Mouse (Mus musculus): ENCODE measurements around the gene Olfr1423.
"Not testable (repeated sequence)": the region's sequence is repeated elsewhere in the genome, so short reads cannot be mapped to it uniquely, and the experiment has no call there.

The Olfr1423 gene

DNA sequence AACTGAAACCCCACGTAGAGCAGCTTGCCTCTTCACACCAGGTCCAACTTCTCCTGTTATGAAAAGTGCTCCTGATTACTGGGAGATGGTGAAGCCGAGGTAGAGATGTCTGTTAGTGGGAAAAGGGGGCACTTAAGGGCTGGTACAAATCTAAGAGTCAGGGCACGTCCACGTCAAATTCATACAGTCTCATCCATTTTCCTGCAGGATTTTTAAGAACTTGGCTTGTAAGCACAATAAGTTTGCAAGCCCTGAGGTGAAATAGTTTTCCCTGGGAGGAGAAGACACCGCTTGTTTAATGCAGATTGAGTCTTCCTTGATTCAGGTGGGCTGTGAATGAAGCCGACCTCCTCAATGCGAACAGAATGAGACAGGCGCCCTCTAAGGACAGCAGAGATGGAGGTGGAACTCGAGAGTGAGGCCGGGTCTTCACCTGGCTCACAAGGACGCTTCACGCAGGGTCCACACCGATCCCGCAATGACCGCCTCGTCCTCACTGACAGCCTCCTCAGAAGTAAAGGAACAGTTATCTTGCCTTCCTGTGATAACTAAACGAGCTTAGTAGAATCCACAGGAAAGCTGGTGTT lies 34.7 kb downstream of the Olfr1423 start:
- peak; percentile 60 for DNase-seq

DNA sequence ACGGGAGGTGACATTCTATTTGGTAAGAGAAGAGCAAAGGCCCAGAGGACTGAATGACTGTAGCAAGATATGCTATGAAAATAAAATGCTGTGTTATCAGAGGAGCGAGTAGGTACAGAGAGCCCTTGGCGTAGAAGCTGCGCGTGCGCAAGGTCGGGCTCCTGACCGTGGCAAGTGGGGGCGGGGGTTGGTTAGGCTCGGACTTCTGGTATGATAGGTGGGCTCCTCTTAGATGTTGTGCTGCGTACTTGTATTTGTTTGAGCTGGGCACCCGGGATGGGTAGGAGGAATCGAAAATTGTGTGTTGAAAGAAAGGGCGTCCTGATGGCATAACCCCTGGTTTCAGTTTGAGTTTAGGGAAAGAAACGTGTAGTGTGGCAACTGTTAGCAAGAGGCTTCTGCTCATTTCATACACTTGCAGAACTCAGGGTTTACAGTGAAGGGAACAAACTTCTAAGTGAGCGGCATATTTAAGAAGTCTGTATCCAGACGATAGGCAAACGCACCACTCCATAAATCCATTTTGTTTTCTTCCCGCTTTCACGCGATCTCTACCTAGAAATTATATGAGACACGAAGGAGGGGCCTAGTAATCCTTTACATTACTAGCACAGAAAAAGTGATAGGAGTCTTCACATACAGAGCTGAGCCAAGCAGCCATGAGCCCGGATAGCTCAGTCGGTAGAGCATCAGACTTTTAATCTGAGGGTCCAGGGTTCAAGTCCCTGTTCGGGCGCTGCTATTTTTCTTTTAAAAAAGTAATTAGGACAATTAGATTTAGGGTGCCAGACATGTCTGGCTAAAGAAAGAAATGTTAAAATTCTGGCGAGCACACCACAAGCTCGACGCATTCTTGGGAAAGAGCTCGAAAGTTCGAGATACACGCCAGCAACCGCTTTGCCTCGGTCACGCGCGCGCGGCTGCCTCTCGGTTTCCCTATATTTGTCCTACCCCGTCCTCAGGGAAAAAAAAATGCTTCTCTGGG lies 35.4 kb downstream of the Olfr1423 start:
- peak; percentile 80 to 81 for DNase-seq

DNA sequence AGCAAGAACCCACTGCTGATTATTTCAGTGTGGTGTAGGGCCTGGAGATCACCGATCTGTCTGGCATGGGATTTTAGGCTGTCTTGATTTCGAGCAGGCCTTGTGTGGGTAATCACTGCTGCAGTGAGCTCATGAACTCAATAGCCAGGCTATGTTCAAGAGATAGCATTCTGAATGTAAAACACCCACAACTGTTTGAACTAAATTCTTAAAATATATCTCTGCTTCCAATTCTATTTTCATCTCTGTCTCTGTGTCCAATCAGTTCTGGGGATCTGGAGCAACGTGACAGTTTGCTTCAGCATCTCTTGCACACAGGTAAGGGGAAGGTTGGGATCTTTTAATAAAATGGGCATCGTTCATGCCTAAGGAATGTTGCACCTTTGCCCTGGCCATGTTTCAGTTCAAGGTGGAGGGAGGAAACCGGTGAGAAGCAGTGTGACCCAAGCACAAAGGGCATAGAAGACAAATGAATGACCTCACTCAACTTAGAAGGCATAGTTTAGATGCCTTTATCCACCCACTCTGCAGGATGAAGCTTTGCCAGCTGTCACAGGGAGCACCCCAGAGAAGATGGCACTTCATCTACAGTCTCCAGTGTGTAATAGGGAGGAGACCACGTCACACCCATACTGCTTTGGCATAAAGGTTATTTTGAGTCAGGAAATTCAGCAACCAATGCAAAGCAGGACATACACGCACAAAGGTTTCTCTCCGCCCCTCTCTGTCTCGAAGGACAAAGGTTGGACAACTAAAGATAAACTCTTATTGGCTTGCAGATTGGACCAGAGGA lies 36.7 kb downstream of the Olfr1423 start:
- no peak for DNase-seq

DNA sequence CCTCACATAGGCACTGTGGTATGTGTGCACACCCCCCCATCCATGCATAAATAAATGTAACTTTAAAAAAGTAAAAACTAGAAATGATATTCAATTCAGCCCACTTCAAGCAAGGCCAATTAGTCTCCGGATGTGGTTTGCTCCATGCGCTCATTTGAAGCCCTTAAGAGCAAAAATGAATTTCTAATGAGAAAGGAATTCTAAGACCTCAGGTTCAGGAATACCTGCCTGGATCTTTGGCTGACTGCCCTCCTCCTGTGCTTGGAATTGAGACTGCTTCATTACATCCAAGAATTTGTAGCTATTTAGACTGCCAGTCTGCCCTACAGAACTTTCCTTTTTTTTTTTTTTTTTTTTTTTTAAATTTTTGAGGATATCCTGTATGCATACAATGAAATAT lies 37.5 kb downstream of the Olfr1423 start:
- no peak for DNase-seq

DNA sequence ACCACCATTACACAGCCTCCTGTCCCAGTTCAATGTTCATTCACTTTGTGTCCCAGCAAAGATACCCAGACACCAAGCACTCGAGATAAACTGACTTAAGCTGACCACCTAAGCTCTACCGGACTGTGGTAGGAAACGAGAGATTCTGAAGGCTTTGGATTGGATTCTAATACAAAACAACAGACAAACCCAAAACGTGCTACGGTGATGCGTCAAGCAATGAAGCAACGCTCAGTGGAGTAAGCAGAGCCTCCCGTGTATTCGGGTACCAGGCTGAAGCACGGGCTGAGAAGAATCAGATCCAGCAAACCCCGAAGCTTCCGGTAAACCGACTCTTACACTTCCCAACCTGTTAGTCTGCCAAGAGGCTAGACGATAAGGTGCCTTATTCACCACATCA lies 38.3 kb downstream of the Olfr1423 start:
- DNase-seq: no peak

DNA sequence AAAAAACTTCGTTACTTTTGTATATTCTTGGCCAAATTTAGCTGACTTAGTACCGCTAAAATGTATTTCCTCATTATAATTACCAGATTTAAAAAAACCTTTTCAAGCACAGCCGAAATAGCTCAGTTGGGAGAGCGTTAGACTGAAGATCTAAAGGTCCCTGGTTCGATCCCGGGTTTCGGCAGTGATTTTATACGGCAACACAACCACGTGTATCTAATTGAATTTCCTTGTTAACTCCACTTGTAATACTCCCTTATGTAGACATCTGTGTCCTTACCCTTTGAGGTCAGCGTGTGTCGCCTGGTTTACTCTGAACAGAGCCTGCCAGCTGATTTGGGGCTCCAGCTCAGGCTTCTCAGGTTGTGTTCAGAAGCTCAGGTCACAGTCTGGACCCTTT lies 39.0 kb downstream of the Olfr1423 start:
- DNase-seq: peak; percentile 73 to 74

DNA sequence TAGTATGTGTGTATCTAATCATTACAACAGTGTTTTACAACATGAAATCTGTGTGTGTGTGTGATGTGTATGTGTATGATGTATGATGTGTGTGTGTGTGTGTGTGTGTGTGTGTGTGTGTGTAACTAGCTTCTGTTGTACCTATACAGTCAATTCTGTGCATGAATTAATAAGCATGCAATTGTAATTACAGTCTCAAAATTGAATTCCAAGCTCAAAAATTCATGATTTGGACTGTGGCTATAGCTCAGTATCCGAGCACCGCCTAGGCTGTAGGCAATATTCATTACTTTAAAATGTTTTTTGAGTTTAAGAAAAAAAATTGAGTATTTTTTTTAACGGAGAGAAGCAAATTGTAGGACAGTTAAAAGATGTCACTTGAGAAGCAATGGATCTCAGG lies 39.4 kb downstream of the Olfr1423 start:
- no peak for DNase-seq

DNA sequence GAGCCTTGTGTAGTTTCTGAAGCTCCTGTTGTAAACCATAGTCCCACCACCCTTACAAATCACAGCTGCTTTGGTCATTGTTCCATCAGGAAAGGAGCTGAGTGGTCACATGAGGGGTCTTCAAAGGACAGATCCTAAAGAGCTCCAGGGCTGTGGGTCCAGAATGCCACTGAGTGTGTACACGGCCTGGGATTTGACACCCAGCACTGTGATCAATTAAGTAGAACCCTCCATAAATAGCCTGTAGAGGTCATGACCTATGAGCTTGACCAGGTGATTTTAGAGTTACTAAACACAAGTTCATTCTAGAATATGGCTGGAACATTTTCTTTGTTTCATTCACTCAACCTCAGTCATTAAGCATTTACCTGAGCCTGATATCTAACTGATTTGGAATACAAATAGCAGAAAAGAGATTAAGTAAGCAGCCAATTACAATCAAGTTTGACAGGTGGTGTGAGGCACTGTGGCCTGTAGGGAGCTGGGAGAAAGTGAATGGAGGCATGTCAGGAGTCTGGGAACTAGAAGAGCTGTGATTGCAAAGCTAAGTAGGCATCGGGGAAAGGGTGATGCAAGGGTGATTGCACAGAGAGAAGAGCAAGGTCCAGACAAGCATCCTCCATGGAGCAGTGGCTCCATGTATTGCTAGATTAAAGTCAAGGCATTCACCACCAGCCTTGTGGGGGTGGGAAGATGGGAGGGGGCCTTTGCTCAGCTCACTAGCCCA lies 45.2 kb downstream of the Olfr1423 start:
- DNase-seq: no peak

DNA sequence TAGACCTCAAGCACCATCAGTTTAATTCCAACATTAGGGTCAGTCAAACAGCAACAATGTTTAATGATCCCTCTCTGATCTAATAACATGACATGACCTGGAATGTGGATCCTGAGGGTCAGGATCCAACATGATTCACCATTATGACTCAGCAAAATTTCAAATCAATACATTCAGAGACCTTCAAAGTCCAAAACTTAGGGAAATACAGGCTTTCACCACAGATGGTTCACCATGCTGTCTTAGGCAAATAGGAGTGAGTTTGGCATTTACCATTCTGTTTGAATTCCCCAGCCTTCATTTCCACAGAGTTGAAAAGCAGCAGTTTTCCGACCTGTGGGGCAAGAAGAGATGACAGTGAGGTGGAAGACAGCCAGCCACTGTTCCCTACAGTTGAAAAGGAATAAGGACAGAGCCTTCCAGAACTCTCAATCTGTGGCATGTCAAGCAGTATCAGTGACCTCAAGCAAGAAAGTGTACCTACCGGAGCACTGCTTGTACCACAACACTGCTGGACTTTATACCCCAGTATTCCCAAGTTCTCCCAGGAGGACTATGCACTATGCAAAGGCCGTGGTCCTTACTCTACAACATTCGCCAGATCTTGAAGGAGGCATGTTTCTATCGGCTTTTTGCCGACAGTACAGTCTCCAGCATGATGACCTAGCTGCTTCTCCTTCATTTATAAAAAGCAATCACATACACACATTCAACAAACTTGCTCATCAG lies 46.2 kb downstream of the Olfr1423 start:
- DNase-seq: no peak

DNA sequence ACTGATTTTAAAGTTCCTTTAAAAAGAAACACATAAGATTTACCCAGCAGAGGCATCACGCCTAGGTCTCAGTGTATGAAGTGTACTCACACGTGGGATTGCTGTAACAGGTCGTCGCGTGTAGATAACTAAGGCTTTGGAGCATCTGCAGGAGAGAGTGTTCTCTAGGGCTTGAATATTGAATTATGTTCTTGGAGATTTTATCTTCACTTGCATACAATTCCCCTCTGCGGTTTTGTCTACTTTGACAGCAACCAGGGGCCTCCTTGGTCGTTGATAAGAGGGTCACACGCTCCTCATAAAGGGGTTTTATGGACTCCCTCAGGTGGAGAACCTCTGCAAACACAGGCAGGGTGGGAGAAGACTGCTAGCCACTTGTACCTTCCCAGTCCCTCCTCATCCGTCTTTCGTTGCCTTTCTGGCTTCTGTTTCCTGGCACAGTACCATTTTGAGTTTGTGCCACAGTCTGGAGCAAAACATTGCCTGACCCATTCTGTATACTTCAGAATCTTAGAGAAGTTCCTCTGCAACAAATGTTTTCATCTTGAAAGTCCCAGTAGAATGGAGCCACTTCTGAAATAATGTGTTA lies 48.6 kb downstream of the Olfr1423 start:
- no peak for DNase-seq

DNA sequence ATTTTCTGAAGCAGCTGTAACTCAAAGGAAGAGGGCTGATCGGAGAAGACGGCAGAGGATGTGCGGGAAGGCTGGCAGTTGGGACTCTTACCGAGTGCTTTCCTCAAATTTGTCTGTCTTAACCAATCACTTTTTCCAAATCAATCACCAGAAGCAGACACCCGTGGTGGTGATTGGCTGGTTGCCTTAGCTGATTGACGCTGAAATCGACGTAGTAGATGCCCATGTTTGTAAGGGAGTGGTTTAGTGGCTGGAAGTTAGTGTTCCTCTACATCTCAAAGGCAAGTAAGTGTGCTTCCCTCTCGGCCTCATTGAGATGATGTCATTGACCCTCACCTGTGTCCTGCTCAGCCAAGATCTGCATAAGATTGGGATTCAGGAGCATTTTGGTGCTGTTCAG lies 49.1 kb downstream of the Olfr1423 start:
- DNase-seq: no peak

DNA sequence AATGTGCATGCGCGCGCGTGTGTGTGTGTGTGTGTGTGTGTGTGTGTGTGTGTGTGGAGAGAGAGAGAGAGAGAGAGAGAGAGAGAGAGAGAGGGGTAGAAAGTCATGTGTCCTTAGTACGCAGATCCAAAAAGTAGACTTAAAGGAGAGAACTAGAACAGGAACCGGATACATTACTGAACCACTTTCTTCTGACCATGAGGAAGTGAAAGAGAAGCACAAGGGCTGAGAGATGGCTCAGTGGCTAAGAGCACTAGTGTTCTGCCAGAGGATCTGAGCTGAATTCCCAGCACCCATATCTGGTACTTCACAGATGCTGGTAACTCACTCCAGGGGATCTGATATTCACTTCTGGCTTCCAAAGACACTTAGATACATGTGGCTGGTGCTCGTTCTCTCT lies 51.8 kb downstream of the Olfr1423 start:
- no peak for DNase-seq

DNA sequence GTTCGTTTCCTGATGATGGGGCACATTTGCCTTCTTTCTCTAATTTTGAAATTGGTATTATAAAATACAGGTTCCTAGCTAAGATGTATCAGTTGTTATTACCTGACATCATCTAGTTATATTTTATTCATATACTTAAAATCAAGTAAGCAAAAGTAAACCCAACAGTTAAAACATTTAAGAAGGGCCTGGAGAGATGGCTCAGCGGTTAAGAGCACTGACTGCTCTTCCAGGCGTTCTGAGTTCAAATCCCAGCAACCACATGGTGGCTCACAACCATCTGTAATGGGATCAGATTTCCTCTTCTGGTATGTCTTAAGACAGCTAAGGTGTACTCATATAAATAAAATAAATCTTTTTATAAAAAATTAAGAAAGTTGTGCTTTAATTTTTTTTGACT lies 53.3 kb downstream of the Olfr1423 start:
- DNase-seq: no peak

DNA sequence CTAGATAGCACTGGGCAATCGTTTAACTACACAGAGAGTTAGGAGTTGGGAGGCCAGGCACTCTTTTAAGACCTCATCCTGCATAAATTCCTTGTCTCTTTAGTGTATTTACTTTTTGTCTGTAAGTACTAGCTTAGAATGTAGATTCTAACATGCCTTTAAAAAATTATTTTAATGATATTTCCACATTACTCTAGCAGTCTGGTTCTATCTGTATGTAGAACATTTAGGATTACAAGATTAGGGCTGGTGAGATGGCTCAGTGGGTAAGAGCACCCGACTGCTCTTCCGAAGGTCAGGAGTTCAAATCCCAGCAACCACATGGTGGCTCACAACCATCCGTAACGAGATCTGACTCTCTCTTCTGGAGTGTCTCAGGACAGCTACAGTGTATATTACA lies 56.5 kb downstream of the Olfr1423 start:
- not testable (repeated sequence) for DNase-seq

Measured in thymus, postnatal 36 days (tissue).